Mouse (Mus musculus) testis, adult 2 months (tissue): ENCODE measurements around the gene Med12l.
"Not testable (repeated sequence)": the region's sequence is repeated elsewhere in the genome, so short reads cannot be mapped to it uniquely, and the experiment has no call there.

Experiments
- CTCF ChIP-seq: fragments of 200-500 bp; IDR thresholded peaks from 2 replicates; pipeline ENCODE4 v1.5.1; 2012; ENCODE audit warnings: low read depth, mild to moderate bottlenecking, inconsistent platforms, low read length, moderate library complexity; ENCODE audit not compliant: control insufficient read depth, insufficient read depth, insufficient replicate concordance
- POLR2A ChIP-seq: fragments of 200-500 bp; IDR thresholded peaks from 2 replicates; pipeline ENCODE4 v1.6.1; 2012; ENCODE audit warnings: low read depth, mild to moderate bottlenecking, inconsistent platforms, low read length, moderate library complexity; ENCODE audit not compliant: control insufficient read depth

DNA sequence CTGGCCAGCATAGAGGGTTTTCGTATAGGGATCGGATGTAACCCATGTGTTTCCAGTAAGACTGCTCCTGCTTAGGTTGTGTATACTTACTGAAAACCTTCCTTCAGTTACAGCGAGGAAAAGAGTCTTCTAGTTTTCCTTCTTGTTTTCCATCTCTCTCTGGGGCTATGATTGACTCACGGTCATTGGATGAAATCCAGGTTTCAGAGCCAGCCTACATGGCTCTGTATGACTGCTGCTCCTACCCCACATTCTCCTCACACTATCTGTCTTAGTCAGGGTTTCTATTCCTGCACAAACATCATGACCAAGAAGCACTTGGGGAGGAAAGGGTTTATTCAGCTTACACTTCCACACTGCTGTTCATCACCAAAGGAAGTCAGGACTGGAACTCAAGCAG, 135.3 kb downstream of the Med12l start:
- not testable (repeated sequence) for TF ChIP-seq CTCF, POLR2A
